14 mouse cellular contexts compared by ENCODE assay signal in genomic region chr16:70725291-70725801, GRCm38 (mm10).
DNase-seq lines count a peak whose midpoint lies in the region; ATAC-seq lines count a peak whose summit lies in the region.
"Had no signal": no experiment of that assay in that cellular context is flagged by ENCODE, and none has a peak within 500 bp of the region (broad histone marks: within the 10 kb centered on the region; RNA-seq: fewer than 3 reads in every experiment).

No protein-coding gene starts in this region.

- H3K4me3 ChIP-seq in embryonic facial prominence, embryonic 12.5 days = no peak overlapping the region
- H3K4me3 ChIP-seq in hindbrain, embryonic 12.5 days = no peak overlapping the region
- H3K4me3 ChIP-seq in midbrain, embryonic 13.5 days (replicated peaks) = no peak overlapping the region
- H3K4me3 ChIP-seq: limb, embryonic 12.5 days had no signal

- intact Hi-C loops in left cerebral cortex, postnatal 36 days (cut with DNase I) = no loop called here

- no peaks in the 10 kb centered on the region for H3K36me3 ChIP-seq in embryonic facial prominence, embryonic 12.5 days
- H3K36me3 ChIP-seq in hindbrain, embryonic 12.5 days = no peaks in the 10 kb centered on the region
- no peaks in the 10 kb centered on the region for H3K36me3 ChIP-seq in midbrain, embryonic 13.5 days
- H3K36me3 ChIP-seq: limb, embryonic 12.5 days had no signal

- no peaks in the 10 kb centered on the region for H3K4me1 ChIP-seq in embryonic facial prominence, embryonic 12.5 days
- peaks cover 6% of the 10 kb centered on the region; the same call in 1 of the 2 replicates for H3K4me1 ChIP-seq in hindbrain, embryonic 12.5 days
- peaks cover 11% of the 10 kb centered on the region for H3K4me1 ChIP-seq in midbrain, embryonic 13.5 days (replicated peaks)

- no peaks in the 10 kb centered on the region for H3K9me3 ChIP-seq in embryonic facial prominence, embryonic 12.5 days
- H3K9me3 ChIP-seq in hindbrain, embryonic 12.5 days (replicated peaks) = no peaks in the 10 kb centered on the region
- no peaks in the 10 kb centered on the region for H3K9me3 ChIP-seq in midbrain, embryonic 13.5 days
- H3K9me3 ChIP-seq: limb, embryonic 12.5 days had no signal

- no peak overlapping the region for H3K9ac ChIP-seq in embryonic facial prominence, embryonic 12.5 days
- no peak overlapping the region for H3K9ac ChIP-seq in hindbrain, embryonic 12.5 days
- no peak overlapping the region for H3K9ac ChIP-seq in midbrain, embryonic 13.5 days (replicated peaks)
- H3K9ac ChIP-seq: limb, embryonic 12.5 days had no signal

- H3K27ac ChIP-seq in embryonic facial prominence, embryonic 12.5 days = no peak overlapping the region
- H3K27ac ChIP-seq in hindbrain, embryonic 12.5 days = no peak overlapping the region
- H3K27ac ChIP-seq in midbrain, embryonic 13.5 days = 0 out of 2 replicates have a peak overlapping the region, but pooled peaks have one; percentile 32
- H3K27ac ChIP-seq: limb, embryonic 12.5 days had no signal

- WGBS in embryonic facial prominence, embryonic 12.5 days = 34% methylated on average over 6 of the region's 6 CpGs
- WGBS in hindbrain, embryonic 12.5 days = 33% methylated on average over 6 of the region's 6 CpGs
- 13% methylated on average over 6 of the region's 6 CpGs for WGBS in midbrain, embryonic 13.5 days

- H3K27me3 ChIP-seq in embryonic facial prominence, embryonic 12.5 days = no peaks in the 10 kb centered on the region
- no peaks in the 10 kb centered on the region; the same call in 1 of the 2 replicates for H3K27me3 ChIP-seq in hindbrain, embryonic 12.5 days
- H3K27me3 ChIP-seq in midbrain, embryonic 13.5 days = peaks cover 2% of the 10 kb centered on the region; the same call in 1 of the 2 replicates
- H3K27me3 ChIP-seq: limb, embryonic 12.5 days had no signal

- H3K4me2 ChIP-seq in embryonic facial prominence, embryonic 12.5 days (replicated peaks) = no peak overlapping the region
- H3K4me2 ChIP-seq in hindbrain, embryonic 12.5 days (replicated peaks) = 0 out of 2 replicates have a peak overlapping the region, but pooled peaks have one; percentile 14
- H3K4me2 ChIP-seq in midbrain, embryonic 13.5 days (replicated peaks) = no peak overlapping the region; the same call in 1 of the 2 replicates
- H3K4me2 ChIP-seq: limb, embryonic 12.5 days had no signal

- peak; percentile 56; the same call in 1 of the 2 replicates for ATAC-seq in embryonic facial prominence, embryonic 12.5 days (ENCODE audit: insufficient number of reproducible peaks, insufficient read depth, low FRiP score, low TSS enrichment)
- peak; percentile 65 for ATAC-seq in hindbrain, embryonic 12.5 days (ENCODE audit: low FRiP score)
- peak; percentile 78 for ATAC-seq in midbrain, embryonic 13.5 days
- ATAC-seq: inflammation-experienced regulatory T-cells, adult 6 months had no signal

- peak; percentile 24 for DNase-seq in brain, embryonic 18.5 days (ENCODE audit: low read depth, low spot score)
- no peak for DNase-seq in kidney, adult 8-10 months
- no peak for DNase-seq in kidney, postnatal 14 days
- DNase-seq in adrenal gland, adult (ENCODE audit: inconsistent age in 2 of 2, low spot score in 1 of 2) = no peak
- DNase-seq in left cerebral cortex, postnatal 36 days (ENCODE audit: low spot score in 2 of 2) = no peak
- DNase-seq: cerebellum, adult 9-11 months; heart, adult 11 months; lung, adult 2 months; right cerebral cortex, adult 18-20 months had no signal
